Mouse (Mus musculus) heart, embryonic 12.5 days (tissue): ENCODE measurements at regions not wholly inside any gene's neighbourhood (a gene's known extent, or its start where the extent isn't known, plus 50 kb on each side); places are given as distances from the start of the nearest gene placed in this dataset.

ENCODE experiments used
- ATAC-seq: fragments of 200-750 bp; cut with Nextera tagmentation; 2 replicates; pipeline ENCODE4 v1.8.0; 2017; ENCODE audit warnings: moderate TSS enrichment, moderate library complexity; ENCODE audit not compliant: insufficient number of reproducible peaks, low FRiP score
- H3K27ac ChIP-seq: fragments of 300-500 bp; sonication (generic); 2 replicates; pipeline ENCODE4 v1.5.1; 2016; ENCODE audit warnings: mild to moderate bottlenecking, moderate library complexity; ENCODE audit not compliant: poor library complexity, severe bottlenecking
- H3K27me3 ChIP-seq: fragments of 300-500 bp; sonication (generic); replicated peaks from 2 replicates; pipeline ENCODE4 v1.6.1; 2016; ENCODE audit warnings: mild to moderate bottlenecking, moderate library complexity
- H3K36me3 ChIP-seq: fragments of 300-500 bp; sonication (generic); 2 replicates; pipeline ENCODE4 v1.6.1; 2016; ENCODE audit warnings: mild to moderate bottlenecking, moderate library complexity
- H3K4me1 ChIP-seq: fragments of 300-500 bp; sonication (generic); replicated peaks from 2 replicates; pipeline ENCODE4 v1.6.1; 2016; ENCODE audit warnings: mild to moderate bottlenecking
- H3K4me2 ChIP-seq: fragments of 300-500 bp; sonication (generic); 2 replicates; pipeline ENCODE4 v1.6.1; 2016; ENCODE audit warnings: mild to moderate bottlenecking, moderate library complexity
- H3K4me3 ChIP-seq: fragments of 300-500 bp; sonication (generic); 2 replicates; pipeline ENCODE4 v1.5.1; 2016; ENCODE audit warnings: mild to moderate bottlenecking
- H3K9ac ChIP-seq: fragments of 300-500 bp; sonication (generic); 2 replicates; pipeline ENCODE4 v1.6.1; 2016; ENCODE audit warnings: mild to moderate bottlenecking, moderate library complexity
- H3K9me3 ChIP-seq: fragments of 300-500 bp; sonication (generic); replicated peaks from 2 replicates; pipeline ENCODE4 v1.6.1; 2016; ENCODE audit warnings: mild to moderate bottlenecking, moderate library complexity
- WGBS: fragments of 180-500 bp; shearing (Covaris S2); methylation state at CpG from one replicate; pipeline ENCODE4 v1.1.7; 2016; 5-methylcytosine and 5-hydroxymethylcytosine counted together

DNA sequence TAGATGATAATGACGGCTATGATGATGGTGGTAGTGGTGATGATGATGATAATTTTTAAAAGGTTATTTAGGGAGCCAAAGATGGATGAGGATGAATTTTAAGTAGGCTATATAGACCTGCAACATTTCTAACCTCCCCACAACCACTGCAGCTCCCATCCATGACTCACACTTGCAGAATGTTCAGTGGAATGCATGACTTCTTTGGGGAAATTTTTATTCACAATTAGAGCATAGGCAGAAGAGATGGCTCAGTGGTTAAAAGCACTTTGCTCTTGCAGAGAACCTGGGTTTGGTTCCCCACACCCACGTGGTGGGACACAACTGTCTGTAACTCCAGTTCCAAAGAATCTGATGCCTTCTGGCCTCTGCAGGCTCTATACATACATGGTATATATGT, 329.5 kb downstream of the Pdcd6ip start:
- no peak overlapping the region for H3K4me3 ChIP-seq
- no peak overlapping the region for H3K9ac ChIP-seq
- WGBS: 71% methylated on average over 2 of the region's 2 CpGs
- no peaks in the 10 kb centered on the region for H3K36me3 ChIP-seq
- ATAC-seq: no peak
- no peaks in the 10 kb centered on the region for H3K27me3 ChIP-seq
- no peak overlapping the region for H3K4me2 ChIP-seq
- no peak overlapping the region for H3K27ac ChIP-seq
- H3K4me1 ChIP-seq: peaks cover 25% of the 10 kb centered on the region
- no peaks in the 10 kb centered on the region for H3K9me3 ChIP-seq

DNA sequence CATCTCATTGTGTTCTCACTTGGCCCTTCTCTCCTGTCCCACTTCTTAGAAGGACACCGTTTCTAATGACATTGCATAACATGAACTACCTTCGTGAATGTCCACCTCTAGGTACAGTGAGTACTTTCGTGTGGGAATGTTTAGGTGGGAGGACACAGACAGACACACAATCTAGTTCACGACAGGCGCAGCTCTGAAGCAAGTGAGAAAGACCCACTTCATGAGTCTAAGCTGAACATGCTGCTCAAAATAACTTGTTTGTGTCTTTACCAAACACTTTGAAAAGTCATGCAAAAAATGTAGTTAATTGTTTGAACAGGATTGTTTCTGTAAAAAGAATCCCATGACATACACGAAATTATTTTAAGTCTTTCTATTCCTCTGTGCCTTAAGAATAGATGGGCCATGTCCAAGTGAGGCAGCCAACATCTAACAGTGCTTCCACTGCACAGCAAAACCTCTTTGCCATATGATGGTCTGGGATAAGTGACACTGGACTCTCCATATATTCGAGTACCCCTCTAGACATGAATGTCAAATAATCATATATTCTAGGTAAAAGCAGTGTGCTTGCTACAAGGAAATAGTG, 336.2 kb downstream of the Pdcd6ip start:
- Histone ChIP-seq H3K9ac (no peak overlapping the region), H3K27me3 (no peaks in the 10 kb centered on the region), H3K27ac (no peak overlapping the region), H3K9me3 (no peaks in the 10 kb centered on the region), H3K4me1 (no peaks in the 10 kb centered on the region), H3K36me3 (no peaks in the 10 kb centered on the region), H3K4me2 (no peak overlapping the region), H3K4me3 (no peak overlapping the region)
- 77% methylated on average over 7 of the region's 7 CpGs for WGBS
- no peak for ATAC-seq

DNA sequence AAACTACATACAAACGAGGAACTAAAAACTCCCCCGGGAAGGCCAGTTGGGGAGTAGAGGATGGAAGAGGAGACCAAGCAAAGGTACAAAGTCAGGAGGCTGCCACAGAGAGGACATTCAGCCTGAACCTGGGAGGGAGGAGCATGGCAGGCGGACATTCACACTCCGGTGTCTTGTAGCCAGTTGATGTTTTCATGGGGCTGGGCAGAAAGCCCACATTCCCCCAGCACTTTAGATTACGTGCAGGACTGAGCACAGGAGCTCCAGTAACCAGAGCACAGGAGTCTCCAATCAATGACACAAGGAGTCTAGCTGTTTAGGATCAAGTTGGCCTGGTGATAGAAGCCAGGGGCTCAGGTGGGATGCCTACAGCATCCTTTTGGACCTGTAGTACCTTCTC, 360.1 kb downstream of the Pdcd6ip start:
- Histone ChIP-seq H3K27ac (no peak overlapping the region), H3K27me3 (no peaks in the 10 kb centered on the region), H3K4me1 (no peaks in the 10 kb centered on the region), H3K4me3 (no peak overlapping the region), H3K4me2 (no peak overlapping the region), H3K9ac (no peak overlapping the region), H3K36me3 (no peaks in the 10 kb centered on the region), H3K9me3 (no peaks in the 10 kb centered on the region)
- 58% methylated on average over 5 of the region's 5 CpGs for WGBS
- ATAC-seq: 0 out of 2 replicates have a peak, but pooled peaks have one; percentile 25

DNA sequence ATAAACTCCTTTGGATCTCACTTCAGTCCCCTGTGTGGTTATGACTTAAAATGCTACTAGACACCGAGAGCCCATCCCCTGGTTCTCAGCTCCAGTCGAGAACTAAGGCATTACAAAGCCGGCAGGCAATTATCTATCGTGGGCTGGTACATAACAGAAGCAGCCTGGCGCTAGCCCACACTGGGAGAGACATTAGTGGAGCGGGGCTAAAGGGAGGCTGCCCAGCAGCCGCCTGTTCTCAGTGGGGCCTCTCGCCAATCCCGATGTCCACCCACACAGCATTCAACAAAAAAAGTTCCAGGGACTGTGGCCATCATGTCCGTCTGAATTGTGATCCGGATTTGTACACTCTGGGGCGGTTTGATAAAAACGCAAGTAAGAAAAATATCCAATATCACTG, 361.5 kb downstream of the Pdcd6ip start:
- Histone ChIP-seq H3K9ac (no peak overlapping the region), H3K27ac (no peak overlapping the region), H3K4me3 (no peak overlapping the region), H3K36me3 (no peaks in the 10 kb centered on the region), H3K9me3 (no peaks in the 10 kb centered on the region), H3K27me3 (no peaks in the 10 kb centered on the region), H3K4me1 (no peaks in the 10 kb centered on the region), H3K4me2 (no peak overlapping the region)
- WGBS: 77% methylated on average over 13 of the region's 13 CpGs
- ATAC-seq: no peak

DNA sequence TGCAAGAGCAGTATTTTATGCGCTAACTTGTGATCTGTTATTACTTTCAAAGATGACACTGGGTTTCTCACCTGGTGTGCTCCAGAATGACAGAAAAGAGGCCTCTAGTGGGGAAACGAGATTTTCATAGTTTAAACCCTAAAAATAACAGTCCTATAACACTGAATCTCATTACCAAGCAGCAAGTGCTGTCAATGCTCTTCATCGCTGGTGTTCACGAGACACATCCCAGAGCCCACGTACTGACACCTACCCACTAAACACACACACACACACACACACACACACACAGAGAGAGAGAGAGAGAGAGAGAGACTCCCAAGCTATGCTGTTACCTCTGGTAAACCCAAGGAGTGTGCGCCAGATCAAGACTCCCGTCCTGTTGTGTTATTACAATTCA, 365.9 kb downstream of the Pdcd6ip start:
- ATAC-seq: no peak
- Histone ChIP-seq H3K9ac (no peak overlapping the region), H3K36me3 (no peaks in the 10 kb centered on the region), H3K27ac (no peak overlapping the region), H3K4me3 (no peak overlapping the region), H3K27me3 (no peaks in the 10 kb centered on the region), H3K4me2 (no peak overlapping the region), H3K9me3 (no peaks in the 10 kb centered on the region), H3K4me1 (peaks cover 3% of the 10 kb centered on the region; the same call in 1 of the 2 replicates)
- WGBS: 66% methylated on average over 7 of the region's 7 CpGs

DNA sequence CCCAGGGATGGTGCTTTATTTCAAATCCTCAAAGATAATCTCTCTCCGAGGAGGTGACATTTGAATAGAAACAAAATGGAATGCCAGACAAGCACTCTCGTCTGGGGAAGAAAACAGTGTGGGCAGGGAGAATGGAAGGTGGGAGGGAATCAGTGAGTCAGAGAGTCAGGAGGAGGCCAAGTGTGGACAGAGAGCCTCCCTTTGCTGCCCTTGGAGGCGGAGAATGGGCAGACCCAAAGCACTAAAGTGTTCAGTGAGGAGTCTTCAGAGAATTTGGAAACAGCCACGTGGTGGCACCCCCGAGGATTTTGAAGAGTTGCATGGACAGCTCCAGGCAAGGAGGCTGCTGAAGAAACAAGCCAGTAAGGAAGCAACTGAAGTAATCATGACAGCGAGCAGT, 367.2 kb downstream of the Pdcd6ip start:
- Histone ChIP-seq H3K9me3 (no peaks in the 10 kb centered on the region), H3K4me1 (peaks cover 6% of the 10 kb centered on the region; the same call in 1 of the 2 replicates), H3K4me2 (no peak overlapping the region), H3K27me3 (no peaks in the 10 kb centered on the region), H3K36me3 (no peaks in the 10 kb centered on the region), H3K4me3 (no peak overlapping the region), H3K27ac (no peak overlapping the region), H3K9ac (no peak overlapping the region)
- ATAC-seq: no peak
- WGBS: 50% methylated on average over 6 of the region's 6 CpGs

DNA sequence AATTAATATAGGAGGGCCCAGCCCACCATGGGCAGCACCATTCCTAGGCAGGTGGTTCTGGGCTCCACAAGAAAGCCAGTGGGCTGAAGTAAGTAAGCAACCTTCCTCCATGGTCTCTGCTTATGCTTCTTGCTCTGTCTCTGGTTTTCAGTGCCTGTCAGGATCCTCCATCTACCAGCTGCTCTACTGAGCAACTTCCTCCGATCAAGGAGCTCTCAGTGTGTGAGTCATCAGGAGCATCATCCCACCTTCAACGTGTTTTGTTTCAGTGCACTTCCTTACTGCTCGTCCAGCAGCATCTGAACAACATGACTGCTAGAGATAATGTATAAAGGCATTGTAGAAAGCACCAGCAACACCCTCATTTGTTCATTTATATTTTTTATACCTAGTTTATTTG, 368.0 kb downstream of the Pdcd6ip start:
- ATAC-seq: no peak
- H3K4me3 ChIP-seq: no peak overlapping the region
- H3K4me2 ChIP-seq: no peak overlapping the region
- 72% methylated on average over 3 of the region's 3 CpGs for WGBS
- H3K9ac ChIP-seq: no peak overlapping the region
- H3K27ac ChIP-seq: no peak overlapping the region
- H3K36me3 ChIP-seq: no peaks in the 10 kb centered on the region
- H3K9me3 ChIP-seq: no peaks in the 10 kb centered on the region
- H3K27me3 ChIP-seq: no peaks in the 10 kb centered on the region
- peaks cover 6% of the 10 kb centered on the region; the same call in 1 of the 2 replicates for H3K4me1 ChIP-seq

DNA sequence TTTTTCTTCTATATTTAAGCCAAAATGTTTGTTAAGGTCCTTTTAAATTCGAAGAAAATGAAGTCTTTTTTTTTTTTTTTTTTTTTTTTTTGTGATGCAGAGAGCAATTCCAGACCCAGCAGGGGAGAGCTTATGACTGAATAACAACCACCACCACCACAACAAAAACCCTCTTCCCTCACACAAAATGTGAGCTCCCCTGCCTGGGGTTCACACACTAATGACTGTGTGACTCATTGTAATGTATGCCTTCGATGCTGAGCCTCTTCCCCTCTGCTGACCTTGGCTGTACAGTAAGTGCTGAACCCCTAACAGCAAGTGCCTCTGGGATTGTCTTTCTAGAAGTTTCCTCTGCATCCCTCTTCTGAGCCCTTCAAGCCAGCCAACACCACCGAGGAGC, 383.6 kb downstream of the Pdcd6ip start:
- Histone ChIP-seq H3K27me3 (no peaks in the 10 kb centered on the region), H3K27ac (no peak overlapping the region), H3K9me3 (no peaks in the 10 kb centered on the region), H3K36me3 (no peaks in the 10 kb centered on the region), H3K4me2 (no peak overlapping the region), H3K4me3 (no peak overlapping the region), H3K9ac (no peak overlapping the region), H3K4me1 (no peaks in the 10 kb centered on the region)
- ATAC-seq: no peak
- 61% methylated on average over 3 of the region's 3 CpGs for WGBS

DNA sequence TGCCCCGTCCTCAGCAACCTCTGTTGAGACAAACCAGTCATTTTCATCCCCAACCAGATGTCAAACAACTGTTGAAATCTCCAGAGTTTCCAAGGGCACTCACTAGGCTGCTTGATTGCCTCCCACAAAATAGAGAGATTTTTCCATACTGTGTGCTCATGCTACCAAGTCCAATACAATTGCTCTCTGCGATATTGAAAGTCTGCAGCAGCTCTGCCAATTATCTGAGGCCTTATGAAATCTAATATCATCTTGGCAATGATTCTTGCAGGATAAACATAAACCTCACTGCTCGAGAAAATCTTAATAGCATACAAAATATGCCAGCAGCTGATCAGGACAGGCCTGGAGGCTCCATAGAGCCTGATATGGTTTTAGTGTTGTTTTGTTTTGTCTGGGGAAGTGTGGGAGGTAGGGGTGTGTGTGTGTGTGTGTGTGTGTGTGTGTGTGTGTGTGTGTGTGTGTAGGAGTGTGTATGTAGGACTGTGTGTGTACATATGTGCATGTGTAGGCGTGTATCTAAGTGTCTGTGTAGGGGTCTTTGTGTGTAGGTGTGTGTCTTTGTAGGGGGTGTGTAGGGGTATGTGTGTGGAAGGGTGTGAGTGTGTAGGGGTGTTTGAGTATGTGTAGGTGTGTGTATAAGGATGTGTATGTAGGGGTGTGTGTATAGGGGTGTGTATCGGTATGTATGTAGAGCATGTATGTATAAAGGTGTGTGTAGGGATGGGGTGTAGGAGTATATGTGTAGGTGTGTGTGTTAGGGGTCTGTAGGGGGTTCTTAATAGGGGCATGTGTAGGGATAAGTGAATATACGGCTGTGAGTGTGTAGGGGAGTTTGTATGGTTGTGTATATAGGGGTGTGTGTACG, 398.1 kb downstream of the Pdcd6ip start:
- WGBS: 76% methylated on average over 7 of the region's 7 CpGs
- Histone ChIP-seq H3K36me3 (no peaks in the 10 kb centered on the region), H3K27me3 (no peaks in the 10 kb centered on the region), H3K4me2 (no peak overlapping the region), H3K4me3 (no peak overlapping the region), H3K9me3 (no peaks in the 10 kb centered on the region), H3K4me1 (peaks cover 6% of the 10 kb centered on the region; the same call in 1 of the 2 replicates), H3K9ac (no peak overlapping the region), H3K27ac (no peak overlapping the region)
- no peak for ATAC-seq

DNA sequence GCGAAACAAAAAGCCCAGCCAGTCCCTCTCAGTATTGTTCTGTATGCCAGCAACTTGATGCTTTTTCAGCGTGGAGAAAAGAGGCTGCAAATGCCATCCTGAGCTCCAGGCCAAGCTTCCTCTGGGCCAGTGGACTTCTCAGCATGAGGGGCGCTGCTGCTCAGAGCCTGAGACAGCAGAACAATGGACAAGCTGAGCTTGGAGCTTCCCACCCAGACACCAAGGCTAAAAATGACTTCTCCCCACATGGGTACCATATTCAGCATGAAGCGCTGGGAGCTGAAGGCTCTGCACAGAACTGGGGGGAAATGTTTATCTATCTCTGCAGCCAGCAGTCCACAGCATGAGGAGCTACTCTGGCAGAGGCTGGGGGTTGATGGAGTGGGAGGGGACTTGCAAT, 402.3 kb downstream of the Pdcd6ip start:
- Histone ChIP-seq H3K9ac (no peak overlapping the region), H3K4me2 (no peak overlapping the region), H3K4me1 (peaks cover 6% of the 10 kb centered on the region; the same call in 1 of the 2 replicates), H3K9me3 (no peaks in the 10 kb centered on the region), H3K27me3 (no peaks in the 10 kb centered on the region), H3K4me3 (no peak overlapping the region), H3K27ac (no peak overlapping the region), H3K36me3 (no peaks in the 10 kb centered on the region)
- ATAC-seq: no peak
- 54% methylated on average over 4 of the region's 4 CpGs for WGBS

DNA sequence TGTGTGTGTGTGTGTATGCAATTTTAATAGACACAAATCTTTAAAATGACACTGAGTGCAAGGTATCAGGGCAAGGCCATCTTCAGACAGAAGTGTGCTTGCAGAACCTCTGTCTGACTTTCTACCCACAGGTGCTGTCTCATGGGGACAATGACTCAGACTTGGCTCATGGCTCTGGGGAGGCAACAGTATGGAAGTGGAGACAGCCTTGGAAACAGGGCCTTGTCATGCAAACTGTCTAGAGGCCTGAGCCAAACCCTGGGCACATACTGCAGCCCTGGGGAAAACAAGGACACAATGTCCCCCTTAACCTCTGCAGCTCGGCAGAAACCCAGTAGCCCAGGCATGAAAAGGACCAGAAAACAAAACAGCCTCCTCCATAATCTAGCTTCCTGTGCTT, 405.6 kb downstream of the Pdcd6ip start:
- H3K27me3 ChIP-seq: no peaks in the 10 kb centered on the region
- 32% methylated on average over 1 of the region's 1 CpGs for WGBS
- no peaks in the 10 kb centered on the region for H3K36me3 ChIP-seq
- no peak for ATAC-seq
- H3K4me2 ChIP-seq: no peak overlapping the region
- no peak overlapping the region for H3K27ac ChIP-seq
- H3K4me1 ChIP-seq: peaks cover 6% of the 10 kb centered on the region; the same call in 1 of the 2 replicates
- no peaks in the 10 kb centered on the region for H3K9me3 ChIP-seq
- H3K9ac ChIP-seq: no peak overlapping the region
- H3K4me3 ChIP-seq: no peak overlapping the region
